Comparison of ENCODE assay signal across 27 mouse cellular contexts in genomic region chr4:11129269-11129668, GRCm38 (mm10). TPM values are rescaled to one million over a fixed set of nuclear protein-coding genes. Genes with fewer than 3 reads are reported as not detected.
A peak's percentile ranks its signal among the peaks of the same experiment; 100 is the strongest.
DNase-seq lines count a peak whose midpoint lies in the region; ATAC-seq lines count a peak whose summit lies in the region.
"Had no signal": no experiment of that assay in that cellular context is flagged by ENCODE, and none has a peak within 500 bp of the region (broad histone marks: within the 10 kb centered on the region; RNA-seq: fewer than 3 reads in every experiment).

No protein-coding gene starts in this region.

- H3K9me3 ChIP-seq in forebrain, embryonic 11.5 days (ENCODE audit: control insufficient read depth, low read length) = no peaks in the 10 kb centered on the region
- no peaks in the 10 kb centered on the region for H3K9me3 ChIP-seq in forebrain, embryonic 12.5 days
- no peaks in the 10 kb centered on the region for H3K9me3 ChIP-seq in liver, embryonic 13.5 days (replicated peaks)
- H3K9me3 ChIP-seq: forebrain, embryonic 13.5 days; heart, embryonic 10.5 days; heart, embryonic 15.5 days; intestine, embryonic 15.5 days; midbrain, embryonic 13.5 days; neural tube, embryonic 13.5 days; stomach, embryonic 15.5 days had no signal

- H3K36me3 ChIP-seq in forebrain, embryonic 11.5 days (ENCODE audit: control insufficient read depth, insufficient read depth, low read length) = no peaks in the 10 kb centered on the region
- no peaks in the 10 kb centered on the region for H3K36me3 ChIP-seq in forebrain, embryonic 12.5 days (replicated peaks)
- H3K36me3 ChIP-seq in liver, embryonic 13.5 days = no peaks in the 10 kb centered on the region
- H3K36me3 ChIP-seq in splenic B cell, adult 2 months (ENCODE audit: control insufficient read depth, insufficient read depth, low read length, poor library complexity, severe bottlenecking) = no peaks in the 10 kb centered on the region
- H3K36me3 ChIP-seq: heart, embryonic 10.5 days; heart, embryonic 15.5 days; intestine, embryonic 15.5 days; limb, embryonic 13.5 days; midbrain, embryonic 13.5 days; neural tube, embryonic 13.5 days; stomach, embryonic 15.5 days had no signal

- 86% methylated on average over 5 of the region's 5 CpGs for WGBS in forebrain, embryonic 11.5 days
- 86% methylated on average over 5 of the region's 5 CpGs for WGBS in forebrain, embryonic 12.5 days
- WGBS in liver, embryonic 13.5 days (ENCODE audit: insufficient replicate concordance) = 75% methylated on average over 5 of the region's 5 CpGs

- no peak overlapping the region for H3K9ac ChIP-seq in forebrain, embryonic 11.5 days (ENCODE audit: low read length)
- no peak overlapping the region for H3K9ac ChIP-seq in forebrain, embryonic 12.5 days
- no peak overlapping the region for H3K9ac ChIP-seq in liver, embryonic 13.5 days
- H3K9ac ChIP-seq: forebrain, embryonic 13.5 days; heart, embryonic 15.5 days; intestine, embryonic 15.5 days; limb, embryonic 13.5 days; midbrain, embryonic 13.5 days; neural tube, embryonic 13.5 days; stomach, embryonic 15.5 days had no signal

- no peak overlapping the region for H3K4me3 ChIP-seq in forebrain, embryonic 11.5 days (ENCODE audit: low read depth, low read length)
- H3K4me3 ChIP-seq in forebrain, embryonic 12.5 days (replicated peaks) = no peak overlapping the region
- no peak overlapping the region for H3K4me3 ChIP-seq in liver, embryonic 13.5 days (replicated peaks)
- H3K4me3 ChIP-seq: forebrain, embryonic 13.5 days; heart, embryonic 10.5 days; heart, embryonic 15.5 days; intestine, embryonic 15.5 days; limb, embryonic 13.5 days; midbrain, embryonic 13.5 days; neural tube, embryonic 13.5 days; stomach, embryonic 15.5 days had no signal

- H3K4me2 ChIP-seq in forebrain, embryonic 11.5 days (ENCODE audit: low read depth, low read length, severe bottlenecking) = no peak overlapping the region
- no peak overlapping the region for H3K4me2 ChIP-seq in forebrain, embryonic 12.5 days
- no peak overlapping the region for H3K4me2 ChIP-seq in liver, embryonic 13.5 days
- H3K4me2 ChIP-seq: forebrain, embryonic 13.5 days; heart, embryonic 15.5 days; intestine, embryonic 15.5 days; limb, embryonic 13.5 days; midbrain, embryonic 13.5 days; neural tube, embryonic 13.5 days; stomach, embryonic 15.5 days had no signal

- no peaks in the 10 kb centered on the region for H3K27me3 ChIP-seq in forebrain, embryonic 11.5 days (ENCODE audit: control insufficient read depth, insufficient read depth, low read length)
- H3K27me3 ChIP-seq in forebrain, embryonic 12.5 days = no peaks in the 10 kb centered on the region
- no peaks in the 10 kb centered on the region for H3K27me3 ChIP-seq in liver, embryonic 13.5 days
- H3K27me3 ChIP-seq in splenic B cell, adult 2 months (ENCODE audit: control insufficient read depth, insufficient read depth, low read length, poor library complexity, severe bottlenecking) = no peaks in the 10 kb centered on the region
- H3K27me3 ChIP-seq: forebrain, embryonic 13.5 days; heart, embryonic 15.5 days; intestine, embryonic 15.5 days; limb, embryonic 13.5 days; midbrain, embryonic 13.5 days; neural tube, embryonic 13.5 days; stomach, embryonic 15.5 days had no signal

- no peaks in the 10 kb centered on the region for H3K4me1 ChIP-seq in forebrain, embryonic 11.5 days (replicated peaks; ENCODE audit: control insufficient read depth, insufficient read depth, low read length)
- H3K4me1 ChIP-seq in forebrain, embryonic 12.5 days = no peaks in the 10 kb centered on the region
- peaks cover 43% of the 10 kb centered on the region for H3K4me1 ChIP-seq in liver, embryonic 13.5 days (replicated peaks)
- H3K4me1 ChIP-seq: forebrain, embryonic 13.5 days; heart, embryonic 10.5 days; midbrain, embryonic 13.5 days; neural tube, embryonic 13.5 days; stomach, embryonic 15.5 days had no signal

- peak; percentile 13 for DNase-seq in forebrain, embryonic 11.5 days (ENCODE audit: low spot score)
- DNase-seq in NIH3T3 (ENCODE audit: low read depth) = peak; percentile 38
- DNase-seq in liver, embryonic 13.5 days = no peak
- DNase-seq in splenic B cell, adult 2 months (ENCODE audit: low read depth, low spot score) = peak; percentile 9
- no peak for DNase-seq in gastrocnemius, adult 8-10 months (ENCODE audit: low spot score in 2 of 2)
- DNase-seq: adrenal gland, adult 8-10 months; cerebellum, adult 2 months; cerebellum, postnatal 25 days; gastrocnemius, postnatal 25 days; heart, adult 11 months; lung, adult 2 months; lung, postnatal 10 days had no signal

- H3K27ac ChIP-seq in forebrain, embryonic 11.5 days (ENCODE audit: low read depth, low read length) = no peak overlapping the region
- H3K27ac ChIP-seq in forebrain, embryonic 12.5 days = no peak overlapping the region
- H3K27ac ChIP-seq in liver, embryonic 13.5 days = peak overlapping the region; percentile 90
- H3K27ac ChIP-seq: forebrain, embryonic 13.5 days; heart, embryonic 10.5 days; heart, embryonic 15.5 days; intestine, embryonic 15.5 days; kidney, postnatal 0 days; limb, embryonic 13.5 days; macrophage; midbrain, embryonic 13.5 days; neural tube, embryonic 13.5 days; stomach, embryonic 15.5 days had no signal

- no peak for ATAC-seq in forebrain, embryonic 11.5 days (replicated peaks; ENCODE audit: low FRiP score)
- ATAC-seq in forebrain, embryonic 12.5 days (ENCODE audit: low FRiP score) = no peak
- no peak for ATAC-seq in liver, embryonic 13.5 days (ENCODE audit: low read depth)
- ATAC-seq in erythroid progenitor cell, adult 5-6 weeks (replicated peaks; ENCODE audit: low FRiP score, poor library complexity, severe bottlenecking) = no peak
- ATAC-seq: activated CD4-positive, CD25-positive, alpha-beta regulatory T cell, adult 4 months; CD4-positive, CD25-positive, alpha-beta regulatory T cell, adult 4 months; forebrain, embryonic 13.5 days; hindbrain, embryonic 16.5 days; intestine, embryonic 15.5 days; midbrain, embryonic 13.5 days had no signal

RNA-seq across cellular contexts. Expression of gene Trp53inp1, which starts 27.0 kb away (rescaled TPM):
- polyA plus RNA-seq in forebrain, embryonic 11.5 days (2014; fragmentation: Nextera tagmentation; extraction: Ambion mirVana) = 32.5 and 35.0 TPM in 2 replicates
- 42.0 and 46.8 TPM in 2 replicates for polyA plus RNA-seq in forebrain, embryonic 12.5 days (2016; fragmentation: Nextera tagmentation; extraction: Ambion mirVana)
- polyA plus RNA-seq in liver, embryonic 13.5 days (2015; fragmentation: Nextera tagmentation; extraction: Ambion mirVana) = 1.3 and 2.1 TPM in 2 replicates
- total RNA-seq in erythroid progenitor cell, adult 5-6 weeks (2015; ENCODE audit: low replicate concordance) = 39.8 and 42.2 TPM in 2 replicates
- total RNA-seq in erythroid progenitor cell, adult 5-6 weeks (2017; ENCODE audit: low replicate concordance) = 39.9 and 43.0 TPM in 2 replicates
- total RNA-seq in gastrocnemius, adult 8-10 months (2022) = 10 to 100 TPM in 1 of 4 experiments, 1 to 10 TPM in 3; 6.8 to 11.2 (median 8.6) TPM

Comparison
In these comparisons a context has a peak if more than half of its experiments do, and no peak if none do; other contexts are left out.
1. DNase-seq: peak in forebrain, embryonic 11.5 days (single experiment), NIH3T3 (single experiment) and splenic B cell, adult 2 months (single experiment); none in liver, embryonic 13.5 days (single experiment) and gastrocnemius, adult 8-10 months (0 of 2).
2. RNA of gene Trp53inp1, which starts 27.0 kb away (polyA plus RNA-seq): 42.0 to 46.8 TPM in forebrain, embryonic 12.5 days and 32.5 to 35.0 TPM in forebrain, embryonic 11.5 days; 1.3 to 2.1 TPM in liver, embryonic 13.5 days; every median in the first group is over 10 times any median in the second.